Mouse (Mus musculus): ENCODE results near the gene Cstb.

Gene Cstb

DNA sequence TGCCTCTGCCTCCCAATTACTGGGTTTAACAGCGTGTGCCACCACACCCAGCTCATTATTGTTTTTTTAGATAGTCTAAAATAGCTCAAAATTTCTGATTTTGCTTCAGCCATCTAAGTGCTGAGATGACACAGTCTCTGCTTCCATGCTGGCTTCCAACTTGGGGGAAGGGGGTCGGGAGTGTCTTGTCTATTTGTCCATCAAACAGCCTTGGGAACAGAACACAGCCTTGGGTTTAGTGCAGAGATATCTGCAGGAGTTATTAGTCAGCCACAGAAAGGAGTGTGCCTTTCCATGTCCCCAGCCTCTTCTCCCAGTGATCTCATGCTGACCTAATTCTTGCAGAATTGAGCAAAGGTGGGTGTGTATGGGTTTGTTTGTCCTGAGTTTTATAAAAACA lies 6.7 kb upstream of the Cstb start:
- no peak for DNase-seq

DNA sequence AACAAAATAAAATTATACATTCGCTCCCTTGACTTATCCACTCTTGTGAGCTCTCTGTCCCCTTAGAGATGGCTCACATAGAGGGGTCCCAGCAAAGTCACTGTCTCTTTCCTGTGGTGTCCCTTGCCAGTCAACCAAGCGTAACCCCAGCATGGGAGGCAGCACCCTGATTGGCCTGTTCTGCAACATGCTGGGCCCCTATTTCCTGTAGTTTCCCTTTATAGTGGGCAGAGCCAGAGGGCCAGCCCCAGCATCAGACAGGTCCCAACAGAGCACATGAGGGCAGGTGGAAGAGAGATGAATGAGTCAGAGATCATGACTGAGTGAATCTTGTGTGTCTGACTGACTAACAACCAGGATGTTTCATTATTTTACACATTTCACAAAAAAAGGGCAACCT lies 4.5 kb upstream of the Cstb start:
- DNase-seq = no peak

DNA sequence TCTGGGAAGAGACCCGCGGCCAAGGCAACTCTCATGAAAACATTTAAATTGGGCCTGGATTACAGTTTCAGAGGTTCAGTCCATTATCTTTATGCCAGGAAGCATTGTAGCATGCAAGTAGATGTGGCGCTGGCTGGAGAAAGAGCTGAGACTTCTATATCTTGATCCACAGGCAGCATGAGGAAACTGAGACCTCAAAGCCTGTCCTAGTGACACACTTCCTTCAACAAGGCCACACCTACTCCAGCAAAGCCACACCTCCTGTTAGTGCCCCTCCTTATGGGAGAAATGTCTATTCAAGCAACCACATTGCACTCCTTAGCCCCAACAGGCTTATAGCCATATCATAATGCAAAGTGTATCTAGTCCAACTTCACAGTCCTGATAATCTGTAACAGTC lies 2.9 kb upstream of the Cstb start:
- DNase-seq = no peak

DNA sequence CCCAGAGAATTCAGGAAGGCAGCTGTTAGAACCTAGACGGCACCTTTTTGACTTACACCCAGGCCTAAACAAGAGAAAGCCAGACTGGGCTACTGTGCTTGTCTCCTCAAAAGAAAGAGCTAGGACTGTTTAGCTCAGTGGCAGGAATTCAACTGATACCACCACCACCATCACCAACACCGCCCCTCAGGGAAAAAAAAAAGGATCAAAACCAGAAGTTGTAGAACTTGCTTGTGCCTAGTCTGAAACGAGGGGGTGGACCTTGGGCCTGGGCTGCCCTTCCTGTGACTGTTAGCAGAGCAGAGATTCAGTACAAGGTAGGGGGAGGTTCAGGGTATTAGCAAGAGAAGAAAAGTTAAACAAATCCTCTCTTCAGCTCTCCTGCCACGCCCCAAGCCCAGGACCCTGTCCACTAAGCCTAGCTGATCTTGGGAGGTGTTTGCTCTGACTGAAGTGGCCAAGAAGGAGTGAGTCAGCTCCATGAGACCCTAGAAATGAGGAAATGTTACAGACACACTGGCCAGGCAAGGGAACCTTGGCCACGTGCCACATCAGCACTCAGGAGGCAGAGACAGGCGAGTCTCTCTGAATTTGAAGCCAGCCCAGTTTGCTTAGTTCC lies 757 bp downstream of the Cstb start:
- DNase-seq = no peak

DNA sequence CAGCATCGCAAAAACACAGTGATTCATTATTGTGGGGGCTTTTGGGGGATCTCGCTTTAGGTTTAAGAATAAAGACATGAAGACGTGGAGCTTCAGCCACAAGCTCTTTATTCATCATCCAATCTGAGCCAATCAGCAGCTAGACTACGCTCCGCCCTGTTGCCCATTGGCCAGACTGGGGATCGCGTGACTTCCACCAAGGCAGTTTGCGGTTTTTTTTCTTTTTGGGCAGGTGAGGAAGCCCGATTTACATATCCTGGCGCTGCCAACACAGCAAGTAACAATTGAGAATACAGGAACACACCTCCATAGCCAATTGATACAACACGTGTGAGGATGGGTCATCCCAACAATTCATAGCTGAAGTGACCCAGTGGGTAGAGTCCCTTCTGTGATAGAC lies 2.6 kb downstream of the Cstb start:
- DNase-seq = no peak

DNA sequence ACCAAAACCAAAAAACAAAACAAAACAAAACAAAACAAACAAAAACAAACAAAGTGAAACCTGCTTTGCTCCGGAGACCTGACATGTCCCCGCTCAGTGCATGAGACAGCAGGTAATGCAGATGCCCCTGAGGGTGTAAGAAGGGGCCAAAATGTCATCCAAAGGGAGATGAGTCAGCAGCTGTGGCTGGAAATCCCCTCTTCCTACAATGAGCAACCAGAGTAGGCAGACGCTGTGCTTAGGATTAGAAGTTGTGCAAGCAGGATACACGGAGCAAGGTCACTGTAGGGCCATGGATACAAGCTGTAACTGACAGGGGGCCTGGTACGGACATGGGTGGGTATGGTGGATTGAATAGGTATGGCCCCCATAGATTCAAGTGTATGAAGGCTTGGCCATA lies 3.7 kb downstream of the Cstb start:
- no peak for DNase-seq

DNA sequence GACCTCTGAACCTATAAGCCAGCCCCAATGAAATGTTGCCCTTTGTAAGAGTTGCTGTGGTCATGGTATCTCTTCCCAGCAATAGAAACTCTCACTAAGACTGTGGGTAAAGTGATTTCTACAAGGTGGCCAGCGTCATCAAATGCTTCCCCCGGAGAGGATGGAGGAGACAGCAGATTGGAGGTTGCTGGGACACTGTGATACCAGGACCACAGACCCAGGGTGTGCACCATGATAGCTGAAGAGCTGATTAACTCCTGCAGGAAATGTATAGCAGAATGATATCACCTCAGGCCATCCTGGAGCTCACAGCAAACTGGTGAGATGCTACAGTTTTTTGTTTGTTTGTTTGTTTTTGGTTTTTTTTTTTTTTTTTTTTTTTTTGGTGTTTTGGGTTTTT lies 4.3 kb downstream of the Cstb start:
- no peak for DNase-seq

DNA sequence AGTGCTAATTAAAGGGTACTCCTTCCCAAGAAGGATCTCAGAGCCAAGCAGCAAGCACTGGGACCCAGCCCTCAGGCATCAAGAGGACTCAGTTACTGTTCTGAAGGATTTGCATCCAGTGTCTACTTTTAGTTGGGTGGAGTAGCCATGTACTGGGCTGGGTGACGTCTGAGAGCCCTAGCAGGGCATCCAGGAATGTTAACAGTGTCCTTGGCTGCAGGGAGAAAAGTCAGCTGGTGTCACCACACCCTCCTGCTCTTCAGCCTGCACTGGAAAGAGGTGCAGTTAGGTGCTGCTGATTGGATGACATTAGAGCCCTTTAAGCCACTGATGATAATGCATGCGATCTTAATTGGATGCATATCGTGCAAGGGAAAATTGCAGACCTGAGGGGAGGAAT lies 7.4 kb downstream of the Cstb start:
- no peak for DNase-seq

DNA sequence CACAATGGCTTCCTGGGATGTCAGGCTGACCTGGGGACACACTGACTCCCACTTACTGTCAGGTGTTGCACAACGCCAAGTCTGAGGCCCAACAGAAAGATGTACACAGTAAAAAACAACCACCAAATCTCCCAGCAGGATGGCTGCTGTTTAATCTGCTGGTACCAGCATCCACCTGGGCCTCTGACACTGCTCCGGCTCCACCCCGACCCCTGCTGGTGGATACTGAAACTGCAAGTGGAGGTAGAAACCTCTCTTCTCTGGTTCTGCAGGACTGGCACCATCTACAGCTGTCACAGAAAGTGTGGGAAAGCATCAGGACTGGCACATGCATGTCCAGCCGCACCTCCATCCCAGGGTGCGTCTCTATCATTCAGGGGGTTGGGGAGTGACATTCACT lies 12.6 kb downstream of the Cstb start:
- DNase-seq = peak; percentile 47 to 58

DNA sequence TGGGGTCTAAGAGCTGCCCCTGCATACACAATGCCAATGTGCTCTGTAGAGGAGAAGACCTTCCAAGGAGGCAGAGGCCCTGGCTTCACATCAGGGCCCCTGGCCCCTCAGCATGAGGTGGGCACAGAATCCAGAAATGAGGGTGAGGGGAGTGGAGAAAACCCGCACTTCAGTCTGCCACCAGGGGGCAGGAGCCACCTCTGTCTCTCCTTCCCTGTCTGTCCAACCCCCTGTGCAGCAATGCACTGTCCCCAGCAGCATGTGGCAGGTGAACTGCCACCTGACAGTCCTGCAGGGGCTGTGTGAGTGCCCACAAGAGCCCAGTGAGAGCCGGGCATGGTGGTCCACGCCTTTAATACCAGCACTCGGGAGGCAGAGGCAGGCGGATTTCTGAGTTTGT lies 14.1 kb downstream of the Cstb start:
- peak; percentile 9 to 23 for DNase-seq

DNA sequence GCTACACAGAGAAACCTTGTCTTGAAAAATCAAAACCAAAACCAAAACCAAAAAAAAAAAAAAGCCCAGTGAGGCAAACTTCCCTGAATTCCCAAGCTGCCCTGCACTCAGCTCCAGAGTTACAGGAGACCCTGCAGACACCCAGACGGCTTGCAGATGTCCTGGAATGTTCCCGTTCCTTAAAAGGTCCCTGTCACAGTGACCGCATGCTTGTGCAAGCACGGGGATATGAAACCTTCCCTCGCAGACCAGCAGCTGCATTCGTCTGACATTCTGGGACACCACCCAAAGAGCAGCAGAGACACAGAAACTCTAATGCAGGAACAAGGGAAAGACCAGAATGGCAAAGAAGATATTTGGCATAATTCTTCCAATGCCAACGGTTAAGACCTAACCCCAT lies 14.5 kb downstream of the Cstb start:
- DNase-seq = no peak

DNA sequence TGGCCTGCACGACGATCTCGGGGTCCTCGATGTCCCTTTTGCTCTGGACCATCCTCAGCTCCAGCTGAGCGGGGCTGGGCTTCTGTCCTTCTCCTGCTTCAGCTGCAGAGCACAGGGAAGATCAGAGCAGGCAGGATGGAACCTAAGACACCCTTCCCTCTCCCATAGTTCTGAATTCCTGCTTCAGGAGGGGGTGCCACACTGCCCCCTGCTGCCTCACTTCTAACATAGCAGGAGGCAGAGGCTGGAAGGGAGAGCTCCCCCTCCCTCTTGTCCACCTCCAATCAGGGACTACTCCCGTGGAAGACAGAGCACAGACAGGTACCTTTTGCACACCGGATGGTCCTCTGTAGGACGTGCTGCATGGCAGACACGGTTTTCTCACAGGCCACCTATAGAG lies 15.3 kb downstream of the Cstb start:
- no peak for DNase-seq

DNA sequence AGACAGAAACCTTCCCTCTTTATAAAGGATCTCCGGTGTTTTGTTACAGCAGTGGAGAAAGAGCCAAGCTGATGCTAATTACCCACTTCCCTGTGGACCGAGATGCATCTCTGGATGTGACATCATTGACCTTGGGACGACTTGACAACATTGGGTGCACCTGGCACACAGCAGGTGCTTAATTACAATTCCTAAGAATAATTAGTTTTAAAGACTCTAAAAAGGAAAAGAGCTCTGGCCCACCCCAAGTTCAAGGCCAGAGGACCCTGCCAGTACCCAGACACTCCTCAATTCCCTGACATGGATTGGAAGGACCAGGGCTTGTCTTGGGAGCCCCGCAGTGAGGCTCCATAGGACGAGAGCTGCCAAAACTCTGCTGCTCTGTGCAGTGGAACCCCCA lies 16.1 kb downstream of the Cstb start:
- no peak for DNase-seq

DNA sequence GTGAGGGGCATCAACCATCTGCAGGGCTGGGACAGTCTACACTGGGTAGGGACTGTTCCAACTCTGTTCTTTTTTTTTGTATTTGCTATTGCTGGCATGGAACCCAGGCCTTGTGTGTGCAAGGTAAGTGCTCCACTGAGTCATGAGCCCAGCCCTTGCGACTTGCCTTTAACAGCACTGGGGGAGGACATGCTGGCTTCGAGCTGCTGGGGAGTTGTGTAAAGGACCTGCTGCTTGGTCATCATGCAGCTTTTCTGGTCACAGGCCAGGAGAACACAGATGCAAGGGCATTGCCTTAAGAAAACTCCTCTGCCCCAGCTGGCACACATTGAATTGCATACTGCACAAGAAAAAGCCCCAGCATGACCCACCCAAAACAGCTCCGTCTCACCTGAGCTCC lies 16.8 kb downstream of the Cstb start:
- DNase-seq = no peak

DNA sequence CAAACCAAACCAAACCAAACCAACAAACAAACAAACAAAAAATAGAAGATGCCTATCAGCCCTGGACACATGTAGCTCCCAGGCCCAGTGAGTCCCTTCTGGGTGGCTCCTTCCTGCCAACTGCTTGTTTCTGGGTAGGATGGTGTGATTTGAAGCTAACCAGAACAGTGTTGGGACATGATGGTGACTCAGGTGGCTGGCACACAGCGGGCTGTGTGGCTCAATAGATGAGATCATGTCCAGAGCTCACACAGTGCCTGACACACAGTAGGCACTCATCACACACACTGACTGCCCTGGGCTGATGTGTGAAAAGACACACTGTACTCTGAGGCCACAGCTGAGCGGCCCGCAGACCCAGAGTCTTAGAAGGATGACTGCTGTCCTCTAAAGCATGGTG lies 20.7 kb downstream of the Cstb start:
- DNase-seq = no peak

DNA sequence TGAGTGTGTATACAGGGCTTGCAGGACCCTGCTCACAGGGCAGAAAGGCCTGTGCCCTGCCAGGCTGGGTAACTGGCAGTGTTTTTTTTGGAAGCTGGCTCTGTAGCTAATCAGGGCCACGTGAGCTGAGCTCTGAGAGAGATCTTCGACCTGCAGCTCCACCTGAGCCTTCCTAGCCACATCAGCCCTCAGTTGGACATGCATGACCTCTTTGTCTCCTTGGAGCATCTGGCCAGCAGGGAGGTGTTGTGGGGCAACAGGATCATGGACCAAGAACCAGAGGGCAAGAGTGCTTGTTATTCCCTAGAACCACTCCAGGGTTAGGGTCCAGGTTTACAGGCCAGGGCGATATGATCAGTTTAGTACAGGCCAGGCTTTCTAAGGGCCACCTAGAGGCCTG lies 21.9 kb downstream of the Cstb start:
- no peak for DNase-seq

DNA sequence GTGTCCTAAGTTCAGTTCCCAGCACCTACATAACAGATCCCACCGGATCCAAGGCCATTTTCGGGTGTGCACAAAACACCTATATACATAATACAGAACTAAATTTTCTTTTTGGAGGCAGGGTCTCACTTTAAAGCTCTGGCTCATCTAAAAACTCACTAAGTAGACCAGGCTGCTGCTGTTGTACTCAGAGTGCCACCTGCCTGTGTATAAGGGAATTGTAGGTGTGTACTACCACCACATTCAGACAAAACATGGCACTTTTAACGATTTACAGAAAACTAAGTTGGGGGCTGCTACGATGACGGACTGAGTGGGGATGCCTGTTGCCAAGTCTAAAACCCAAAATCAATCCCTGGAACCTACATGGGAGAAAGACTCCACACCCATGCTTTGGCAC lies 25.3 kb downstream of the Cstb start:
- DNase-seq = no peak

DNA sequence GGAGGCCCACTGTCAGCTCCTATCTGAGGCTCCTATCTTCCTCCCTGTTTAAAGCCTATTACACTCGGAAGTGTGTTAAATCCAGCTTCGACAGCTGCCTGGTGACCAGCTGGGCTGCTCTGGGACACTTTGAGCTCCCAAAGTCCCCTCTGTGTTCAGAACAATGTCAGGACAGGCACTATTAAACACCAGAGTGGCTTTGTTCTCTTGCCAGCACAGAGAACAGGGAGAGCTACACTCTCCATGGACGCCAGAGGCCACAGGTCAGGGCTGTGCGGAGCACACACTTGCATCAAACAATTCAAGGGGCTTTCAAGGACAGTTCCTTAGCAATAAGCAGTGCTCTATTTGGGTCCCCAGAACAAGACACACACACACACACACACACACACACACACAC lies 27.2 kb downstream of the Cstb start:
- no peak for DNase-seq

DNA sequence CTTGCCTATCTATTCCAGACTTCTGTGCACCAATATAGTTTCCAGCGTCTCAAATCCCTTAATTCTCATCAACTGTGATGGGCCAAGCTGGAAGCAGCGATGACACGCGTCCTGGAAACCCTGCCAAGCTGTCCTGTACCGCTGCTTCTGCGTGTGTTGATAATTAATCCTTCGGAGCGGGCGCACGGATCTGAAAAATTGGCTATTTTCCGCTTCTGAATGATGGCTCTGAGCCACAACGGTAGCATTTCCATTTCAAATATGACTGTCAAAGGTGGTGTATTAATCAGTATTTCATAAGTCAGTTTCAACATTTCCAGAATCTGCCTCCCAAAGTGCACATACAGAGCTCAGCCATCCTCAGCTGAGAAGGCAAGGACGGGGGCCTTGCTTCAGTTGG lies 31.2 kb downstream of the Cstb start:
- DNase-seq = no peak

DNA sequence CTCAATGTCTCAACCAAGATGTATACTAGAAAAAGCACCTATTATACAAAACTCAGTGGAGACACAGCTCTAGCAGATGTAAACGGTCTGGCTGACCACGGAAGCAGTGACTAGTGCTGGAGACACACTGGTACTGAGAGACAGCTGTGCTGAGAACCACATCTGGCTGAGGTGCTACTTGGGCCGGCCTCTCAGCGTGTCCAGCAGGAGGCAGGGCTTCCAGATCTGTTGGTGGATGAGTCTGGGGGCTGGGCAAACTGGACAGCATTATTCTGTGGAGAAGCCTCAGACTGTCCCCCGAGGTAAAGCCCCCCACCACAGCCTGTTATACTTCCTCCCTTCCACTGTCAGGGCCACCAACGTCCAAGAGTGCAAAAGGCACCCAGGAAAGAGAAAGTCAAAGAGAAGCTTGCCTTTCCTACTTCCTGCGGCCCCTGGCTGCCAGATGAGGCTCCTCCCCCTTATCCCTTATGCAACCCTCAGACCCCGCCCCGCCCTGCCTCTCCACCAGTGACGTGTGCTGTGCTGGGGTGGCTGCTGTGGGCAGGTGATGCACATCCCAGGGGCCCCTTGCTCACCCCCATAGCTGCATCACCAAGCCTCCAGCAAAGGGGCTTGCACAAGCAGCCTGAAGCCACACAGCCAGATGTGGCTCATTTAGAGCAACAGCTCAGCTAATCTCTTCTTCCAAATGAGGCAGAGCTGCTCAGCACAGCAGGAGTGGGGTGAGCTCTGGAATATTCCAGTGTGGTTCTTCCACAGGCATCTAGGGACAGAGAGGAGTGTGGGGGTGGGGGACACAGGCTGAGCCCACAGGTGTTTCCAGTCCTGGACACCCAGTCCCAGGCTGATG lies 32.3 kb downstream of the Cstb start:
- peak; percentile 72 to 81 for DNase-seq

DNA sequence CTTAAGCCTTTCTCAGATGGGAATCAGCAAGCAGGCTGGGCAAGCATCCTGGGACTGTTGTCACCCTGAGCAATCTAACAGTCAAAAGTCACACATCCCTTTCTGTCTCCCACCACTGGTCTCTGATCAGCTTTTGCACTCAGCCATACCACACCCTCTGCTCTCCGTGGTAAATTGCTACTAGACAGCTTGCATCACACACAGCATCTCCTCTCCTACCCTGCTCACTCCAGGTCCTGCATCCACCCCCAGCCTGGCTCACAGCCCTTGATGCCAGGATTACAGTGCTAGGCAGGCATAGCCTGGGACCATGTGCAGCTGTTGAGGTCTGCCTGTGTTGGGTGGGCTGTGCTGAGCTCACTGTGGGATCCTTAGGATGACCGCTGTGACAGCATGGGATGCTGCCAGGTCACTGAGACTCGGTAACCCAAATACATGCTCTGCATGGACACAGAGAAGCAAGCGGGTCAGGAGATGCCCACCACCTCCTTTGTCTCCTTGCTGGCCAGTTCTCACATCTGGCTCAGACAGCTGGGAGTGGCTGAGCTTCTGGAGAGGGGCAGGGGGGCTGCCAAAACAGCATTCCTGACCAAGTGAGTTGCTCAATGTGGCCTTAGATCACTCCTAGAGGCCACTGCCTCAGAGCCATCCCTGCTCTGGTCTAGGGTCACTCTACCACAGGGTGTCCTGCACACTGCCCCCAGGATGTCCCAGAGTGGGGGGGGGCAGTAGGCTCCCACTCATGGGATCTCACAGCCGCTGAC lies 33.1 kb downstream of the Cstb start:
- no peak for DNase-seq

DNA sequence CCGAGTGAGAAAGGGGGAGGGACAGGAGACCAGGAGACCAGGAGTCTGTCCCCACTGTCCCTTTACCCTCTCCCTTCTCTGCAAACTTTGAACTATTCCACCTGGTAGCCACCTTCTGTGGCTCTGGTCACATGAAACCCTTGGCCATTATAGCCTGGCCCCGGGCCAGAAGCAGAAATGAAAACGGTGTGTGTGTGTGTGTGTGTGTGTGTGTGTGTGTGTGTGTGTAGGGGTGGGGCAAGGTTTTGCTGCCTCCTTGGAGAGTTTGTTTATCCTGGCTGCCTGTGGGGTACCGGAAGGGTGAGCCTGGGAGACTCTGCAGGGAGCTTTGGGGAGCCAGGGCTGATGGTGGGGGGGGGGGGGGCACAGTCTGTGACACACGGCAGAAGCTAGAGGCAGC lies 35.0 kb downstream of the Cstb start:
- no peak for DNase-seq

DNA sequence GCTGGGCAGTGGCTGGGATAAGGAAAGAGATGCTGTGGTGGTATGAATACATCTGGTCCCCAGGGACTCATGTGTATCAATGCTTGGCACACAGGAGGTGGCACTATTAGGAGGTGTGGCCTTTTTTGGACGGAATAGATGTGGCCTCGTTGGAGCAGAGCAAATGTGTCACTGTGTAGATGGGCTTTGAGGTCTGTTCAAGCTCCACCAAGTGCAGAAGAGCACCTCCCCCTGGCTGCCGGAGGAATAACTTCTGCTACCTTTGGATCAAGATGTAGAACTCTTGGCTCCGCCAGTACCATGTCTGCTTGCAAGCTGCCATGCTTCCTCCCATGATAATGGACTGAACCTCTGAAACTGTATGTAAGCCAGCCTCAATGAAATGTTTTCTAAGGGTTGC lies 36.3 kb downstream of the Cstb start:
- DNase-seq = no peak

Data from thymus, adult 18-20 months (tissue).